In the genomic region with DNA sequence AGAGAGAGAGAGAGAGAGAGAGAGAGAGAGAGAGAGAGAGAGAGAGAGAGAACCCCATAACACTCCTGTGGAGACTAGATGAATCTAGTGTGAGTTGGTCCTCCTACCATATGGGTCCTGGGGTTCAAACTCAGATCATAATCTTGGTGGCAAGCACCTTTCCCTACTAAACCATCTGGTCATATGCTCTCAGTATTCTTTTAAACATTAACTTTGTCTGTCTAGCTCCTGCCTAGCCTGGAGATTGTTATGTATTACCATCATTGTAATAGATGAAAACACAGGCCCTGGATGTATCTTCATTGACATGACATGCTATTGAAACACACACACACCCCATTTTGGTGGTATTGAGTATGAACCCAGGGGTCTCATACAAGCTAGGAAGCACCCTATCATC, we compare ENCODE assay signal across 21 mouse cellular contexts. TPM values are rescaled to one million over a fixed set of nuclear protein-coding genes. Genes with fewer than 3 reads are reported as not detected.
A peak's percentile ranks its signal among the peaks of the same experiment; 100 is the strongest.
DNase-seq lines count a peak whose midpoint lies in the region; TF ChIP-seq lines count a peak whose summit lies in the region.
"Had no signal": no experiment of that assay in that cellular context is flagged by ENCODE, and none has a peak within 500 bp of the region (broad histone marks: within the 10 kb centered on the region; RNA-seq: fewer than 3 reads in every experiment).

No protein-coding gene starts in this region.

- peak; percentile 54 for DNase-seq in kidney, adult 2 months
- DNase-seq in kidney, postnatal 10 days, result no peak
- peak; percentile 53 for DNase-seq in kidney, adult 9 months
- DNase-seq in kidney, adult 18-20 months, result no peak
- DNase-seq: adrenal gland, adult 2 months; adrenal gland, adult 8-10 months; adrenal gland, postnatal 10 days; adrenal gland, postnatal 14 days; adrenal gland, postnatal 25 days; adrenal gland, postnatal 36 days; B cell, adult 2 months; cerebellum, adult 11 months; cerebellum, adult 11-12 months; cerebellum, adult 18-20 months had no signal

- H3K27ac ChIP-seq in kidney, adult 2 months (ENCODE audit: insufficient read depth, low read depth, low read length), result no peak overlapping the region

- no peak for TF ChIP-seq POLR2A in kidney, adult 2 months (IDR thresholded peaks at IDR 0.05; ENCODE audit: low read depth, low read length)

- no peak overlapping the region for H3K4me3 ChIP-seq in kidney, adult 2 months (ENCODE audit: insufficient read depth, low read depth, low read length)

- TF ChIP-seq CTCF in kidney, adult 2 months (conservative IDR thresholded peaks at IDR 0.05; ENCODE audit: insufficient read depth, insufficient read length, low read depth, low read length), result no peak

- H3K27me3 ChIP-seq in kidney, adult 2 months (replicated peaks; ENCODE audit: control insufficient read depth, insufficient read depth, low read length), result no peaks in the 10 kb centered on the region
- H3K27me3 ChIP-seq: CH12.LX had no signal

- H3K36me3 ChIP-seq in kidney, adult 2 months (ENCODE audit: control insufficient read depth, insufficient read depth, low read length), result no peaks in the 10 kb centered on the region
- H3K36me3 ChIP-seq: G1E had no signal

- no peaks in the 10 kb centered on the region; the same call in 1 of the 2 replicates for H3K4me1 ChIP-seq in kidney, adult 2 months (ENCODE audit: control insufficient read depth, insufficient read depth, low read length)

RNA-seq across cellular contexts. Expression of gene Zcchc13, which starts 5.6 kb away (rescaled TPM):
- polyA plus RNA-seq in kidney, adult 2 months (2012; rRNA removed), result 0.09 and 0.19 TPM in 2 replicates
- polyA plus RNA-seq: activated CD4-positive, CD25-positive, alpha-beta regulatory T cell, adult 4 months; adrenal gland, adult 2 months; brain, embryonic 14.5 days; C2C12; CD4-positive, CD25-positive, alpha-beta regulatory T cell, adult 4 months; G1E; Patski had no signal

Comparison
In these comparisons a context has a peak if more than half of its experiments do, and no peak if none do; other contexts are left out.
1. DNase-seq: peak in kidney, adult 2 months (single experiment) and kidney, adult 9 months (single experiment); none in kidney, postnatal 10 days (single experiment) and kidney, adult 18-20 months (single experiment).